Mouse (Mus musculus) forebrain, embryonic 13.5 days (tissue): ENCODE measurements around the gene H2al1j. TPM values are rescaled to one million over a fixed set of nuclear protein-coding genes. Genes with fewer than 3 reads are reported as not detected.
A peak's percentile ranks its signal among the peaks of the same experiment; 100 is the strongest.

ENCODE experiments used
- ATAC-seq: fragments of 200-750 bp; cut with Nextera tagmentation; 2 replicates; pipeline ENCODE4 v1.8.0; 2017
- H3K27ac ChIP-seq: fragments of 300-500 bp; sonication (generic); 2 replicates; pipeline ENCODE4 v1.5.1; 2015; ENCODE audit warnings: inconsistent platforms, mild to moderate bottlenecking, moderate library complexity
- H3K27me3 ChIP-seq: fragments of 300-500 bp; sonication (generic); 2 replicates; pipeline ENCODE4 v1.6.1; 2015; ENCODE audit warnings: mild to moderate bottlenecking, inconsistent platforms
- H3K36me3 ChIP-seq: fragments of 300-500 bp; sonication (generic); 2 replicates; pipeline ENCODE4 v1.6.1; 2015; ENCODE audit warnings: mild to moderate bottlenecking, inconsistent platforms; ENCODE audit not compliant: poor library complexity, severe bottlenecking
- H3K4me1 ChIP-seq: fragments of 300-500 bp; sonication (generic); 2 replicates; pipeline ENCODE4 v1.6.1; 2015; ENCODE audit warnings: inconsistent platforms
- H3K4me2 ChIP-seq: fragments of 300-500 bp; sonication (generic); 2 replicates; pipeline ENCODE4 v1.6.1; 2015; ENCODE audit warnings: inconsistent platforms, mild to moderate bottlenecking, moderate library complexity
- H3K4me3 ChIP-seq: fragments of 300-500 bp; sonication (generic); 2 replicates; pipeline ENCODE4 v1.5.1; 2015; ENCODE audit warnings: mild to moderate bottlenecking, inconsistent platforms
- H3K9ac ChIP-seq: fragments of 300-500 bp; sonication (generic); 2 replicates; pipeline ENCODE4 v1.6.1; 2015; ENCODE audit warnings: mild to moderate bottlenecking, inconsistent platforms
- H3K9me3 ChIP-seq: fragments of 300-500 bp; sonication (generic); replicated peaks from 2 replicates; pipeline ENCODE4 v1.6.1; 2016; ENCODE audit warnings: inconsistent platforms
- WGBS: fragments of 180-500 bp; shearing (Covaris S2); methylation state at CpG from one replicate; pipeline ENCODE4 v1.1.7; 2015; 5-methylcytosine and 5-hydroxymethylcytosine counted together
- polyA plus RNA-seq: library from polyadenylated mRNA; unstranded; fragments of >200 nt; fragmentation: Nextera tagmentation; extraction: Ambion mirVana; gene quantifications from 2 replicates; pipeline ENCODE4 v1.2.1, GENCODE M21; 2015

H2al1j gene
- polyA plus RNA-seq, 1 experiment from 2014 or later = not detected

DNA sequence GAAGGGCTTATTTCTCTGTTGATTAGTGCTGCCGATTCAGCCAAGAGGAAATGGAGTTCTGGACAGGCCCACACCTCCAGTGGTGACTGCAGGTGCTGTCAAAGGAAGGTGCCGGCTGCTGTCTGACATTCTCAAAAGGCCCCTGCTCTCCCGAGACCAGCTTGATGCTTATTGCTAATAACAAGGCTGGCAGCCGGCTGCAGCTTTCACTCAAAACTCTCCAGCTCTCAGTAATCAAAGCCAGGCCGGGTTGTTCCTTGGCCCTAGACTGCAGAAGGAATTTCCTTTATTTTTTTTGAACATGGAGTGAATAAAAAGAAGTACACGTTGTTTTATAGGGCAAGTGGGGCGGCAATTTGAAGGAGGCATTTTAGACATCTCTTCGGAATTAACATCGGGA lies 18.1 kb downstream of the H2al1j start:
- H3K9ac ChIP-seq = no peak overlapping the region
- H3K27ac ChIP-seq = peak overlapping the region; percentile 22; the same call in 1 of the 2 replicates
- no peak overlapping the region for H3K4me2 ChIP-seq
- no peak overlapping the region for H3K4me3 ChIP-seq
- no peaks in the 10 kb centered on the region for H3K4me1 ChIP-seq
- no peaks in the 10 kb centered on the region for H3K27me3 ChIP-seq
- WGBS = 57% methylated on average over 9 of the region's 9 CpGs
- ATAC-seq = no peak
- no peaks in the 10 kb centered on the region for H3K36me3 ChIP-seq
- no peaks in the 10 kb centered on the region for H3K9me3 ChIP-seq

DNA sequence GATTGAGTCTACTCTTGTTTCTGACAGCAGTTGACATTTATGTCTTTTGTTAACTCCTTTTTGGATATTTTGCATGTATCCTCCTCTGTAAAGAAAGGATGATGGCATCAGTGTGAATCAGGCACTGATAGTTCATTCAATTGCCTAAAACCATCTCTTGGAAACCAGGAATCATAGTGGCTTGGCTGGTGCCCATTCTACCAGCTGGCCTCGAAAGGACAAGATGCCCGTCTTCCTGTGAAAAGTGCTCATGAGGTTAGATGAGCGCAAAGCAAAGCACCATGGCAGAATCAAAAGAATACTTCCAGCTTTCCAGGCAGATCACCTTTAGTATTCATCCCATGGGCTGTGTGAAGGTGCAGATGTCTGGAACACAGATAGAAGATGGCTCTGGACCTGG lies 19.1 kb downstream of the H2al1j start:
- Histone ChIP-seq H3K4me1 (no peaks in the 10 kb centered on the region), H3K4me3 (no peak overlapping the region), H3K9ac (no peak overlapping the region), H3K4me2 (no peak overlapping the region), H3K36me3 (no peaks in the 10 kb centered on the region), H3K27ac (no peak overlapping the region), H3K9me3 (no peaks in the 10 kb centered on the region), H3K27me3 (no peaks in the 10 kb centered on the region)
- ATAC-seq = no peak
- WGBS = 87% methylated on average over 3 of the region's 3 CpGs

DNA sequence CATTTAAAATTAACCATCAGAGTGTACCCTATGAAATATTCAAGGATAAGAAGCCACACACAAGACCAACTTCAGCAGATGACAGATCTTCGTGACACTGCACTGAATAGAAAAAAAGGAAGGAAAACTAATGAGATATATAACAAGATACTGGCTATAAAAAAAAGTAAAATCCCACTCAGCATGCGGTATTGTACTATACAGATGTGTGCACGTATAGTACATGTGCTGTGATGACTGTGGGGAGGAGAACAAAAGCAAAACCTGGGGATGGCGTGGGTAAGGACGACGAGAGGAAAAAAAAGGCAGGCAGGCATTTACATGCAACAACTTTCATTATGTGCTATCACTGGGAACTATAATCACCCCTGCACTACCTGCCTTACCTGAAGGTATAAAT lies 33.2 kb downstream of the H2al1j start:
- Histone ChIP-seq H3K27me3 (no peaks in the 10 kb centered on the region), H3K9me3 (no peaks in the 10 kb centered on the region), H3K9ac (no peak overlapping the region), H3K4me2 (no peak overlapping the region), H3K4me1 (peaks cover 8% of the 10 kb centered on the region), H3K4me3 (no peak overlapping the region), H3K27ac (no peak overlapping the region), H3K36me3 (no peaks in the 10 kb centered on the region)
- ATAC-seq = no peak
- 84% methylated on average over 6 of the region's 6 CpGs for WGBS

DNA sequence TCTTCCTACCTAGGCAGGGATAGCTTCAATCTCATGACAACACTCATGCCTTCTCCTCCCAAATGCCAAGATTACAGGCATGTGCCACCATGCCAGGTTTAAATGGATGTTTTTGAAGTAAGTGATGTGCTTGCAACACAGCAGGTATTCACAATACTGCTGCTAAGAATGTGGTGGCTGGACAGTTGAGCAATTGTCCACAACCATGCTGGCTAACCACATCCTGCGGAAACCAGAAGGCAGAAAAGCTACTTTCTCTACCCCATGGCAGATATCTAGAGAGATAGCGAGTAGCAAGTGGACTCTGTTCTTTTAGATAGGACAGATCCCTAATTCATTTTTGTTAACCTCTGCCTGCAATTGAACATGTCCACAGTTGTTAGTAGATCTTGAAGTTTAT lies 33.6 kb downstream of the H2al1j start:
- no peaks in the 10 kb centered on the region for H3K9me3 ChIP-seq
- H3K27me3 ChIP-seq = no peaks in the 10 kb centered on the region
- no peak overlapping the region for H3K4me2 ChIP-seq
- no peak for ATAC-seq
- no peaks in the 10 kb centered on the region for H3K36me3 ChIP-seq
- no peak overlapping the region for H3K4me3 ChIP-seq
- no peak overlapping the region for H3K9ac ChIP-seq
- peaks cover 8% of the 10 kb centered on the region for H3K4me1 ChIP-seq
- no peak overlapping the region for H3K27ac ChIP-seq
- 80% methylated on average over 2 of the region's 2 CpGs for WGBS

DNA sequence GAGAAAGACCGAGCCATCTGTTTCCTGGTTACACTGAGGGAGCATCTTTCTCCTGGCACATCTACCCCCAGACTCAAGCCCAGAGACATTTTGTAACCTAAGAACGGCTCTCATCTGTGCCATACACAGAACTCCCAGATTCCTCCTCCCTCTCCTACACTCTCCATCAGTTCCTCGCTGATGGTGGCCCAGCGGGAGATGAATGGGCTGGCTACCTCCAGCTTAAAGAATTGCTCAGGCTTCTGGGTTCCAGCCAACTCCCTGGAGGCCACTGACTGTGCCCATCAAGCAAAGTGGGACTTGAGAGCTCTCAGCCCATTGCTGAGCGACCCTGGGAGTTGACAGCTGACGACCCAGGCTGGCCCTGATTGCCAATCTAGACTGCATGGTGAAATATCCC lies 36.3 kb downstream of the H2al1j start:
- ATAC-seq = peak; percentile 89
- no peak overlapping the region for H3K4me2 ChIP-seq

DNA sequence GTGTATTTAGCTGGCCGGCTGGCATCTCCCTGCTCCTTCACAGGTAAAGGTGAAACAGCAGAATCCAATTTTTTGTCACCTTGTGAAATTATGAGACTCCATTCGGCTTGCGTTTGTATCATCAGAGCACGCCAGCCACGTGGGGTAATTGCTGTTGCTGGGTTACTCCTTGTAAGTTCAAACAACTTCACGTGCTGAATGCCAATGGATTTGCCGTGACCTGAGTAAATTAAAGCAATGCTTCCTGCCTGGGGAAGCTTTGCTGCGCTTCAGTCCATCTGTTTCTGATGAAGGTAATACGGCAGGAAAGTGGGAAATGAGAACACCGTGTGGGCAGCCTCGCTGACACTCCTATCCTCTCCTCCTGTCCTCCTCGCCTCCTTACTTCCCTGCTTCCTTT lies 37.5 kb downstream of the H2al1j start:
- 66% methylated on average over 12 of the region's 12 CpGs for WGBS
- Histone ChIP-seq H3K36me3 (no peaks in the 10 kb centered on the region), H3K4me2 (no peak overlapping the region), H3K27me3 (no peaks in the 10 kb centered on the region), H3K27ac (no peak overlapping the region), H3K9me3 (no peaks in the 10 kb centered on the region), H3K4me3 (no peak overlapping the region), H3K9ac (no peak overlapping the region), H3K4me1 (peaks cover 8% of the 10 kb centered on the region)
- no peak for ATAC-seq

More for the DNA sequence above, 36.3 kb downstream of the H2al1j start:
- Histone ChIP-seq H3K4me1 (peaks cover 8% of the 10 kb centered on the region), H3K27me3 (no peaks in the 10 kb centered on the region), H3K4me3 (no peak overlapping the region), H3K9me3 (no peaks in the 10 kb centered on the region), H3K9ac (no peak overlapping the region), H3K27ac (no peak overlapping the region), H3K36me3 (no peaks in the 10 kb centered on the region)
- 36% methylated on average over 6 of the region's 6 CpGs for WGBS

Other genes starting within 250 kb of the H2al1j start
- gene H2al1a, start 28.6 kb upstream of the H2al1j start, polyA plus RNA-seq = not detected in 2 replicates
- gene H2al1b, start 25.4 kb upstream of the H2al1j start, polyA plus RNA-seq = not detected in 2 replicates
- not detected in 2 replicates for gene H2al1c, start 22.2 kb upstream of the H2al1j start, polyA plus RNA-seq
- gene H2al1d, start 19.0 kb upstream of the H2al1j start, polyA plus RNA-seq = not detected in 2 replicates
- gene H2al1e, start 15.9 kb upstream of the H2al1j start, polyA plus RNA-seq = not detected in 2 replicates
- not detected in 2 replicates for gene H2al1f, start 12.7 kb upstream of the H2al1j start, polyA plus RNA-seq
- not detected in 2 replicates for gene H2al1g, start 9.6 kb upstream of the H2al1j start, polyA plus RNA-seq
- gene H2al1h, start 6.3 kb upstream of the H2al1j start, polyA plus RNA-seq = not detected in 2 replicates
- not detected in 2 replicates for gene H2al1i, start 3.2 kb upstream of the H2al1j start, polyA plus RNA-seq